Mouse (Mus musculus): ENCODE measurements around the gene Kif9. TPM values are rescaled to one million over a fixed set of nuclear protein-coding genes. Genes with fewer than 3 reads are reported as not detected.

Gene Kif9
- total RNA-seq (2022) = 1 to 10 TPM; 1.4 to 3.6 (median 1.7) TPM

DNA sequence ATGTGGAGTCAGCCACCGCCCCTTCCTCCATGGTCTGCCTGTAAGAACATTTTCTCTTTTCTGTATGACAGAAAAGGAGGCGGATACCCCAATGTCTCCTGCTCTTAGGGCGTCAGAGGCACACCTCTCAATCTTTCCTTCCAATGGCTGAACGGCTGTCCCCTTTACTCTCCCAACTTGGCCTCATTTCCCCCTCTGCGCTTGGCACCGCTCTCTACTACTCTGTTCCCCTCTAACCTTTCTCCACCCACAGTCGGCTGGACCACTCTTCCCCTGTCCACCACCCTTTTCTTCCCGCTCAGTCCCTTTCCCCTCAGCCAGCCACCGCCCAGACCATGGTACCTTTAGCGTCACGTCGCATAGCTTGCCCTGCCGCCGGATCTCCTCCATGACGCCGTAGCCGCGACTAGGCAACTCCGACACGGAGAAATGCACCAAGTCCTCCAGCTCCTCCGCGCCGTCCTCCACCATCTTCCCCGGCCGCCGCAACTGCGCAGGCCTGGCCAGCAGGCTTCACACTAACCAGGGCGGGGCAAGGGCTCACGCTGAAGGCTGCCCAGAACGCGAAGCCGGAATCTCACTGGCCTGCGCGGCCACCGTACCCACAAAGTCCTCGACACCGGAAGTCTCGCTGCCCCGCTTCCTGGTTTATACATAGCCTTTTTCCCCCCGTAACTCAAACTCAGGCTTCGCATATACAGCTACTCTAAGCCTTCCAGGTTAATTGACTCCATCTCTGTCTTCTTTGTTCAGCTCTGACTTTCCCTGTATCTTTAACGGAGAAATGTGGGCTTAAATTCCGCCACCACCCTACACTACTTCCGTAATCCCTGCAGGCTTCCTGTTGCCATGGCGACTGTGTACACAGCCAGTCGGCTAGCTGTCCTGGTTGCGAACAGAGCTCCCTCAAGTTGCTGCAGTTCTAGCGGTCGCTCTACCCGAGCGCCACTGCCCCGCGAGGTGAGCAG is at the start of gene Kif9, which contains the start of gene Klhl18:
Gene Kif9, plus strand, starts transcription at position 835 of the 968 bp plus-strand sequence.
Gene Klhl18, minus strand, starts transcription at position 571 of the 968 bp plus-strand sequence.
- peak; percentile 96 for DNase-seq

DNA sequence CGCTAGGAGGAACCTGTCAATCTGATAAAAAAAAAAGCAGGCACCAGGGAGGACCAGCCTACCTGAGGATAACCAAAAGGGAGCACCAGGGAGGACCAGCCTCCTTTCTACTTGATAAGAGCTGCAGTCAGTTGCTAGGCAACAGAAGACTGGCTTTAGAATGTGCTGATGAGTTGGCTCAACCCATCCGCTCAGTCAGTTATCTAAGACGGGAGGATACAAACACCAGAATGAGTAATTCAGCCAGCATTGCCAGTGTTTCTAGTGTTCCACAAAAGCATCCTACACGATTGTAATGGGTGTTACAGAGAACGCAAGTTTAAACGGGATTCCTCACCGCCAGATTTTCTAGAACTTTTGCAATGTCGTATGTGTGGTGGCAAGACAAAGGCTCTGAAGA is 45.5 kb upstream of the Kif9 start:
- no peak for DNase-seq

DNA sequence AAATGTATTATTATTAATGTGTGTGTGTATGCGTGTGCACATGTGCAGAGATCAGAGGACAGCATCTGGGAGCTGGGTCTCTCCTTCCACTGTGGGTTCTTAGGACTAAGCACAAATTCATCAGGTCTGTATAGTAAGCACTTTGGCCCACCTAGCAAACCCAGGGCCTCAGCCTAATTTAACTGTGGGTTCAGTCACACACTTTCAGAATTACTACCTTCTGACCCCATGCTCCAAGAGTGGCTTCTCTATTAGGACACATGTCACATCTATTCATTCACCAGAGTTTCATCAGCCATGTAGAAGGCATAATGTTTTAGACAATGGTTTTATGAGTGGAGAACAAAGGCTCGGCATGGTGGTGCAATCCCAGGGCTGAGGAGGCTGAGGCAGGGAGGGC is 43.7 kb upstream of the Kif9 start:
- DNase-seq = no peak

DNA sequence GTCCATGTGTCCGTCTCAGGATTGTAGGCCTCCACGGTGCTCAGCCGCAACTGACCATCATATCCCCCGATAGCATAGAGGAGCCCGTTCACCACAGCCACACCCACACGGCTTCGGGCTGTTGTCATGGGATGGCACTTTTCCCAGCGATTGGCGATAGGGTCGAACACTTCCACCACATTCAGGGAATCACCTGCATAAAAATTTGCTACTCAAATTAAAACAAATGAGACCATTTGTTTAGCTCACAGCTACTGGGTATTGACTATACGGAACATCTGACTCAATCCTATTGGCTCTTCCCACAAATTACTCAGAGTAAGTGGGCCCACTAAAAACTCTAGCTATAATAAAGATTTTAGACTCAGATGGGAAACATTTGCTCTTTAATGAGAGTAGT is 40.7 kb upstream of the Kif9 start:
- no peak for DNase-seq

DNA sequence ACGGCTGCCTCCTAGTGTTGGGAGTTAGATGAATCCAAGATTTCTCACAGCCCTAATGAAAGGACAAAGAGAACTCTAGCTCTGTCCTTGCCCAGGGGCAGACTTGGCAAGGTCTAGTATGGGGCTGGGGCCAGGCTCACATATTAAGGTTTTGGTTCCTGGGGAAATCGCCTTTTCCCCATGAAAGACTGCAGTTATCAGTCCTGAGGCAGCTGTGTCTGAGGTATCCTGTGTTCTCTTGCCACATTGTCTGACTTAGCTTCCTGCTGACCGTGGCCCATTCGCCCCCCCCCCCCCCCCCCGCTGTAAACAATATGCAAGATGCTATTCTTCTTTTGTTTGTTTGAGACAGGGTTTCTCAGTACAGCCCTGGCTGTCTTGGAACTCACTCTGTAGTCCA is 36.7 kb upstream of the Kif9 start:
- no peak for DNase-seq

DNA sequence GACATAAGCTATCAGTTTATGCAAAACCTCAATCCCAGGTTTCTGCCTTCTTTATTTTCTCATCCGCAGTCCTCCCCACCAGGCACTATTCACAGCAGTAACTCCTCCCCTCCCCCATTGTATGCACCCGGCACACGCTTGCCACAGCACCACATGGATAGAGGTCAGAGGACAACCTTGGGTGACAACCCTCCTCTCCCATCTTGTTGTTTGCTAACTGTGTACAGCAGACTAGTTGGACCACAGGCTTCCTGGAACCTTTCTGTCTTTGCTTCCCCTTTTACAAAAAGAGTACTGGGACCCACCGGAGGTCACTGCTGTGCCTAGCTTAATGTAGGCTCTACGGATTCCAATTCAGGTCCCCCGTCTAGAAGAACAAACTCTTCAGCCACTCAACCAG is 36.2 kb upstream of the Kif9 start:
- DNase-seq = no peak

DNA sequence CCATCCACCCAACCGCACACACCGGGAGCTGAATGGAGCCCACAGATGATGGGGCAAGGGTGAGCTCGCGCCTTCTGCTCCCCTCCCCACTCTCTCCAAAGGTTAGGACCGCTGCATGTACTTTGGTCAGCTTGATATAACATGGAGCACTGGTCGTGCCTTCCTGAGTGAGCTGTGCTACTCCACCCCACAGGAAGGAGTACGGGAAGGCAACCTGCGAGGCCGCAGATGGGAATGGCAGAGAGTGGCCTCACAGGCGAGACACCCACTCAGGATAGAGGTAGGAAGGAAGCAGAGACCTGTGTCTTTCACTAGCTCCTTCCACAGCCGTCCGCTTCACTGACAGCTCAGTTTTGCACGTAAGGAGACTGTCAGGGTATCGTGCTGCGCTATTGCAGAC is 28.4 kb upstream of the Kif9 start:
- DNase-seq = no peak

DNA sequence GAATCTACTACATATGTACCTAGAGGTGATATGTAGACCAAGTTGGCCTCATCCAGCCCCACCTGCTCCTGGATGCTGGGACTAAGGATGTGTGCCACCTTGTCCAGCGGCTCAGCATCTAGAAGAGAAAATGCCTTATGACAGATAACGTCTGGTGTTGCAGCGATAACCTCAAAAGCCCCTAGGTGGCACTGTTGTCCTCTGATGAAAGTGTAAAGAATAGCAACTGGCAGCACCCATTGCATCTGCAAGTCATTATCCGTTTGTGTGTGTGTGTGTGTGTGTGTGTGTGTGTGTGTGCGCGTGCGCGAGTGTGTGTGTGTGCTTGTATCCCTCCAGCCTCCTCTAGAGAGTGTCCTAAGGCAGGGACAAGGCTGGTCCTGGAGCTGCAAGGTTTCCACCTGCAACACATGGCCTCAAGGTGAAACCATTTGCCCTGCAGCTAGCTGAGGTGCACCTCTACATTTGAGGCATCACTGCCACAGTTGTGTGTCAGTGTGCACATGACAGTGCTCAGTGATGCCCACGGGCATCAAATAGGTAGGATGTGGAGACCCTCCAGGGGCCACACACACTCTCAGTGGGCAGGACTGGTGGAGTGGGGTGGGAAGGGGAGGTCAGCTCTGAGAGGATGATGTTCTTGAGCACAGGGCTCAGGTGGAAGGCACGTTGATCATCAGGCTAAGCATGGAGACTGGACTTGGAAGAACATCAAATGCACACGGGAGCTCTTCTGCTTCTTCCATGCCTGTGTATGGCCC is 27.7 kb upstream of the Kif9 start:
- DNase-seq = peak; percentile 31

DNA sequence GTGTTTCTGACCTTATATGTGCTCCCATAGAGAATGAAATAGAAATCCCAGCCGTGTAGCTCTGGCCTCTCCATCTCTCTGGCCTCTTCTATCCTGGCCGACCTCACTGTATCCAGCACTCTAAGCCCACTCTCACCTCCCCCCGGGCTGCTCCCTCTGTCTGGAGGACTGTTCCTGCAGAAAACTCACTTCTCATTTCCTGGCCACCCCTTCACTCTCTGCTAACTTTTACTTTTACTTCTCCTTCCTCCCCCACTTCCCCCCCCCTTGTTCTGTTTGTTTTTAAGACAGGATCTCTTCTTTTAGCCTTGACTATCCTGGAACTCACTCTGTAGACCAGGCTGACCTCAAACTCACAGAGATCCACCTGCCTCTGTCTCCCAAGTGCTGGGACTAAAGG is 24.2 kb upstream of the Kif9 start:
- DNase-seq = no peak

DNA sequence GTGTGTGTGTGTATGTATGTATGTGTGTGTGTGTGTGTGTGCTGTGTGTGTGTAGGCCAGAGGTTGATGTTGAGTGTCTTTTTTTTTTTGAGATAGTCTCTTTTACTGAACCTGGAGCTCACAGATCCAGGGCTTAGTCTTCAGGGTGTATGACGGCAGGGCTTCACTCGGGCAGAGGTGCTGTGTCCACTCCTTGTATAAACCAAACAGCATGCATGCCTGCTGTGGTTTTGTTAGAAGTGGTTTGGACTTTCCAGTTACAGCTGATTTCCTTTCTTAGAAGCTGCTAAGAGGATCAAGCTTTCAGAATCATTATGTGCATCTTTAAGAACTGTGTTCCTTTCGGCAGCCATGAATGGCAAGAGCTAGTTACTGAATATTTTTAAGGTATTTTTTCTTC is 18.8 kb upstream of the Kif9 start:
- DNase-seq = no peak

DNA sequence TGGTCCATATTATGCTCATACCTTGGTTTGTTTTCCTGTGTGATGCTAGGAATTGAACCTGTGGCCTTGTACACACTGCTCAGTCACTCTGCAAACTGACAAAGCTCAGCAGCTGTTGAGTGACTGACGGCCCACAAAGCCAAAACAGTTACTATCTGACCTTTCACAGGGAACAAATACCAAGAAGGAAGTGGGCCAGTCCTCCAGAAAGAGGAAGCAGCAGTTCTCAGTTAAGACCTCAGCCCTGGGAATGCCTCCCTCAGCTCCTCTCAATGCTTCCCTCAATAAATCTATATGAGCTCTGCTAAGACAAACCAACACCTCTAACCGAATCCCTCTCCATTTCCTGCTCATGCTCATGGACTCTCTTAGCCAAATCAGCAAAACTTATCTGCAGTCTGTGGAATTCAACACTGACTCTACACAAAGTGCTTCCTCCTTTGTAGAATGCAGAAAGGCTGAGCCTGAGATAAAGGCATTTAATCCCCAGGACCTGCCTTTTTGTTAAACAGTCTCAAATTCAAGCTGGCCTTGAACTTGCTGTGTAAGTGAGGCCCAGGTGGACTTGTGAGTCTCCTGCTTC is 17.5 kb upstream of the Kif9 start:
- DNase-seq = no peak

DNA sequence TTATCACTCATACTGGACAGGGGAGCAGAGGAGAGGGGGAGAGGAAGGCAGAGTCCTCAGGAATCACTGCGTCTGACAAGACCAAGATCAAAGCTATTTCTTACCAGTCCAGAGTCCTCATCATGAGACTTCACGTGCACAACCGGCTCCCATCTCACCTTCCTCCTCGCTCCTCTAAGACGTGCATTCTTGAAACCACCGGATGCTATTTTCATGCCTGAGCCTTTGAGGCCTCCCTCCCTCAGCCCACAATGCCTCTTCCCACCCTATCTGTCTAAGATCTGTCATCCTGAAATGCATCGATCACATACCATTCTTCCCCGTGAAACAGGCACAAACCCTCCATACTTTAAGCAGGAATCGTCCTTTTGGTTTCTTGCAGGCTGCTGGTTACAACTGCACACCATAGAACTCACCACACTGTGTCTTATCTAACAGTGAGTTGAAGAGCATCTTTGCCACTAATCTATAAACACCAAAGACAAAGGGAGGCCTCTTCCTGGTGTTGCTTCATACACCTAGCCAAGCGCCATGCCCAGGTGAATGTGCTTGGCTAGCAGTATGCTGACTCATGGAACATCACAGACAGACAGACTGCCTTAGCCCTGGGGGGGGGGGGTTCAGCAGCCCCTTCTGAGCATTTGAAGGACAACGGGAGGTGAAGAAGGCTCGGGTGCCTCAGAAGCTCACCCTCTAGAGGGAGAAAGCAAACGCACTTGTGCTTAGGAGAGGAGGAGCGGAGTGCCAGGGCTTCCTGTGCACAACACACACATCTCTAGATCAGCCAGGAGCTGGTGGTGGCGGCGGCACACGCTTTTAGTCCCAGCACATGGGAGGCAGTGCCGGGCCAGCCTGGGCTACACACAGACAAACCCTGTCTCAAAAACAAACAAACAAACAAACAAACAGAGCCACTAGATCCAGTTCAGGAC is 15.6 kb upstream of the Kif9 start:
- no peak for DNase-seq

DNA sequence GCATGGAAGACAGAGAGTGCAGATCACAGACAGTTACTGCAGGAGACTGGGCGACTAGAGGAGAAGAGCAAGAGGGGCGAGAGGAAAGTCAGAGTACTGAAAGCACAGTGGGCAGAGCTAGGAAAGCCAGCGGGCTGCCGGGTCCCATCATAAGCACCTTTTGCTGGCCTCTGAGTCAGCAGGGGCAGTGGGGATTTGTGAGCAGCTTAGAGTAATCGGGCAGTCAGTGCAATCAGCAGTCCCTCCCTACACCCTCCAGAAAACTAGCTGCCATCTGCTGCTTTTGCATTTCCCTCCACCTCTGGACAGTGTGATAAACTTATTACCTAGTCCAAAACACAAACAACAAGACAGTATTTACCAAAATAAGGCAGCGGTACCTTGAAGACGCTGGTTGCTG is 14.4 kb upstream of the Kif9 start:
- no peak for DNase-seq

DNA sequence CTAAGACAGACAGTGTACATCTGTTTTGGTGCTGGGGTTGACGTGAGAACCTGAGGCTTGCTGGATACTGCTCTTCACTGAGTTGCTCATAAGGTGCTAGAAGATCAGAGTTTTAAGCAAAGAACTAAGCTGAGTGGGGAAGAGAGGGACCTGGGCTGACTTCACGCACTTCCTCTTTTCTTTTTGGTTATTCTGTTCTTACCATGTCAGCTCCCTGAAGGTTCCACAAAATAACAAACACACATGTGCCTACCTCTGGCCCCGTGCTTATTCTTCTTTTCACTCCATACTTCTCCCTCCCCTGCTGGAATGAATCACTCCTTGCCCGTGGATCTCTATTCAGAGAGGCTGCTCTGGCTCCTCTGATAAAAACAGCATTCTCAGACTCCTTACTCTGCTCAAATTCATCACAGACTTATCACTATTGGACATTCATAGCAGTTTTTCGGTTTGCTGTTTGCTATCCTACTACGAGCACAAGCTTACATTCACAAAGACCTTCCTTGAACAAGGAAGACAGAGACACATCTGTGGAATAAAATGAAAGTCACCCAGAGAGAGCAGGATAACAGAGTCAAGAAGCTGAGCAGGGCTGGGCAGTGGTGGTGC is 12.7 kb upstream of the Kif9 start:
- no peak for DNase-seq

DNA sequence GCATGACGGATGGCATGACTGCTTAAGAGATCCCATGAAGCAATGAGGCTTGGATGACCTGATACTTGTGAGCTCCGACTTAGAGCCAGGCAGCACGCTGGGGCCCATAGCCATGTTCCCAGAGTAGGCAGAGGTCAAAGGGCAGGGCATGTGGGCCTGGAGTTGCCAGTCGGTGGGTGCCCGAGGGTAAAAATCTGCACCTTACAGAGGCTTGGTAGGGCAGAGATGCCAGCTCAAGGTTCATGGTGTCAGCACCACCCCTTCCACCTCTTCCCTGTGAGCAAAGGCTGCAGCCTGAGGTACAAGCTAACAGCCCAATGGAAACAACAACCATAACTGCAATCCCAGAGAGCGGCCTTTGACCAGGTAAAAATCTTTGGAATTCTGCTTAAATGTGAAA is 11.4 kb upstream of the Kif9 start:
- no peak for DNase-seq

DNA sequence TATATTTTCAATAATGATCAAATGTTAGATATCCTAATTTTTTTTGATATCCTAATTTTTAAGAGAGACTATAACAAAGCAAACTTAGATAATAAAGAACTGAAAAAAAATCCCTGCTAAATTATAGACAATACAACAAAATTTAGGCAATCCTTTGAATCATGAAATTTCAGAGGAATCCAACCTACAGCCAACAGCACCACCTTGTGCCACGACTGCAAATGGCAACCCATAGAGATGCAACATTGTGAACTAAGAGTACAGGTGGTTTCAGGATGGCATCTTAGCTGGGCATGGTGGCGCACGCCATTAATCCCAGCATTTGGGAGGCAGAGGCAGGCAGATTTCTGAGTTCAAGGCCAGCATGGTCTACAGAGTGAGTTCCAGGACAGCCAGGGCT is 10.6 kb upstream of the Kif9 start:
- DNase-seq = no peak

DNA sequence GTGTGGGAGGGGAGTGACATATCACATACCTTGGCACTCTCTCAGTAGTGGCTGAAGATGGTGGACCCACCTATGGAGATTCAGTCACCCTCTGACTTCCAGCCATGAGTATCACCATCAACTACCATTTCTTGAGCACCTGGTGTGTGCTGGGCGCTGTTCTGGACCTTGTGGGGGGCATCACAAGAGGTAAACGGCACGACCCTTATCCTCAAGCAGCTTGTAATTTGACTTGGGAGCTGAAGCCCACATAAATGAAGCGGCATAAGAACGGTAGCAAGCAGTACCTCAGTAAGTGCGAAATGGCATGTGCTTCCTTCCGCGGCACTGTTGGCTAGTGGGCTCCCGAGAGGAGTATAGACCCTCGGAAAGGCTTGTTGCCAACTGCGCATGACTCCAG is 1.2 kb downstream of the Kif9 start:
- DNase-seq = no peak

DNA sequence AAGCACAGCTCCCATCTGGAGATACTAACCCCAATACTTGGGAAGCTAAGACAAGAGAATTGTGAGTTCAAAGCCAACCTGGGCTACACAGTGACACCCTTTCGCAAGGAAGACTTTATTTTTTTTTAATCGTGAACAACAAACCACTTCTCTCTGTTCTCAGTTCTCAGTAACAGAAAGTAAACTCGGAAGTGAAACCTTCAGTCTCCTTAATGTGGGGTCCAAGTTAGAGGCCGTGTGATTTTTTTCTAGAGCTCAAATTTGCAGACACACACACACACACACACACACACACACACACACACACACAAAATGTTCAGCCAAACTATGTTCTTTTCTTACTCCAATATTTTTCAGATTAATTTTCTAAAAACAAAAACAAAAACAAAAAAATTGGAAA is 1.9 kb downstream of the Kif9 start:
- DNase-seq = no peak

DNA sequence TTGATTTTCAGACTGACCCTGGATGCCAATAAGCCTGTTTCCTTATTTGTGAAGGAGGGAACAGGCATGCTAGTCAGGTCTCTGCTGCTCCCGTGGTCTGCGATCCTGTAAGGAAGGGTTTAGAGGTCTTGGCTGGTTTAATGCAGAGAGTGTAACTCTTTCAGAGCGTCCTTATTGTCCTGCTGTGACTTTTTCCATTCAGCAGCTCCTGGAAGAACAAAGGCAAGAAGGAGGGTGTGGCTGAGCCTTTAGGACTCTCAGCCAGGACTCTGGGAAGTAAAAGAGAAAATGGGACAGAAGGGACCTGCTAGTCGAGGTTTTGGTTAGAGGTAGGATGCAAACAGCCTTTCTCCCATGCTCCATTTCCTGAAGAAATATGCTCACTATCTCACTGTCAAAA is 12.1 kb downstream of the Kif9 start:
- DNase-seq = no peak

DNA sequence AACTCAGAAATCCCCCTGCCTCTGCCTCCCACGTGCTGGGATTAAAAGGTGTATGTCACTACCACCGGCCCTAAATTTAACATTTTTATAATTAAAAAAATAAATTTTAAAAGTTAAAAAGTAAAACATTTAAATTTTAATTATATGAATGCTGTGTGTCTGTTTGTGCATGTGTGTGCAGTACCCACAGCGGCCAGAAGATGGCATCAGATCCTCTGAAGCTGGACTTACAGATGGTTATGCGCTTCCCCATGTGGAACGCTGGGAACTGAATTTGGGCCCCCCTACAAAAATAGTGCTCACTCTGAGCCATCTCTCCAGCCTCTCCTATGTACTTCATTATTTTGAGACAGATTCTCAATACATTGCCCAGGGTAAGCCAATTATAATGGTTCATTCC is 14.2 kb downstream of the Kif9 start:
- DNase-seq = no peak

DNA sequence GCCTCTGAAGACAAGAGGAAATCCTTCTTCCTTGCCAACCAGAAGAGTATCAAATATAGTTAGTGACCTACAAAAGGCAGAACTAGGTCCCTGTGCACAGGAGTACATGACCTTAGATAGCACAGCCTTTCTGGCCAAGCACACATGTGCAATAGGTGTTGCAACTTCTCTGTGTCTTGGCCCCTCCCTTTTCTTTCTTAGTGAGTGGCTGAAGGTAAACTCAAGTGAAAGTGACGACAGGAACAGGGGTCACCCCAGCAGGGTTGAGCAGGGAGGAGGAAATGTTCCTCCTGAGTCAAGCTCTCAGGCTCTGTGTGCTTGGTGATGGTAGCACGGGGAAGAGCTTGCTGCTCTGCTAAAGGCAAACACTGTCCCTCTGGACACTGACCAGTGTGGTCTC is 49.0 kb downstream of the Kif9 start:
- no peak for DNase-seq
